Mouse (Mus musculus) left cerebral cortex, postnatal 14 days (tissue): Measurements from ENCODE around the gene Bud23. TPM values are rescaled to one million over a fixed set of nuclear protein-coding genes. Genes with fewer than 3 reads are reported as not detected.
"Not testable (repeated sequence)": the region's sequence is repeated elsewhere in the genome, so short reads cannot be mapped to it uniquely, and the experiment has no call there.

Experiments
- DNase-seq, 2 experiments: peaks; one replicate each; pipeline ENCODE4 v3.0.0; 2021 to 2022; ENCODE audit warnings: low spot score in 2 of 2, mixed read lengths in 1 of 2
- intact Hi-C: fragments of 180-260 bp; cut with DNase I; formaldehyde crosslinking; loops from one replicate; pipeline ENCODE4 v1.15.1; 2025
- long read RNA-seq, 2 experiments: library from polyadenylated mRNA; stranded (forward); transcript quantifications; one replicate each; pipeline ENCODE4 v2.0.0; 2021
- total RNA-seq, 2 experiments: library from RNA; stranded (reverse); gene quantifications; 2 replicates each; pipeline ENCODE4 v1.2.3; 2021

Bud23 gene
- 10 to 100 TPM; 34.0 to 55.7 TPM for total RNA-seq
- long read RNA-seq, experiment 1, partial matches to known transcripts = 39 of 45 reads
- long read RNA-seq, experiment 1, other reads (novel, unspliced or antisense) = 5 of 45 reads
- long read RNA-seq, experiment 2, partial matches to known transcripts = 39 of 49 reads
- long read RNA-seq, experiment 2, other reads (novel, unspliced or antisense) = 6 of 49 reads

DNA sequence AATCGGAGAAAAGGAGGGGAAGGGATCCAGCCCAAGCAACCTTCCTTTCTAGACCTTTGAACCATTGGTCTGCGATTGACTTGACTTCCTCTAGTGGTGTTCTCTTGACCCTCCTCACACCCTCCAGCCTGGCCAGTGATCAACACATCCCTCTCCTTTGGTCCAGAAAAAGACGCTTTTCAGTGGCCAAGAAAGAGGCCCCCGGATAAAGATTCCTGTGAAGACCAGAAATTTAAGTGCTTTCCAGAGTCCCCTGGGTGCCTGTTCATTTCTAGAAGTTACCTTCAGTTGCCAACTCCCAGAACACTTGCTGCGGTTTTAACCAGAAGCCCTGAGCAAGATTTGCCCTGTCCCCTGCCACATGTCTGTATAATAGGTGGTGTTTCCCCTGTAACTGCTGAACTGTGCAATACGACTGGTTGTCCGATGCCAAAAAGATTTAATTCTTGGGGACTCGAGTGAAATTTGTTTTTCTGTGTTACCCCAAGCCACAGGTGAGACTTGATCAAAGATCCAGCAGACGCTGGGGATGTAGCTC is at the start of gene Bud23:
Bud23 (minus strand) TSS at position 51 of the 538 bp plus-strand sequence.
- intact Hi-C loops = loop anchor here (5.0 kb wide), 1 partner anchor 43 kb away; the partner anchor contains the start of gene Stx1a
- not testable (repeated sequence) for DNase-seq

DNA sequence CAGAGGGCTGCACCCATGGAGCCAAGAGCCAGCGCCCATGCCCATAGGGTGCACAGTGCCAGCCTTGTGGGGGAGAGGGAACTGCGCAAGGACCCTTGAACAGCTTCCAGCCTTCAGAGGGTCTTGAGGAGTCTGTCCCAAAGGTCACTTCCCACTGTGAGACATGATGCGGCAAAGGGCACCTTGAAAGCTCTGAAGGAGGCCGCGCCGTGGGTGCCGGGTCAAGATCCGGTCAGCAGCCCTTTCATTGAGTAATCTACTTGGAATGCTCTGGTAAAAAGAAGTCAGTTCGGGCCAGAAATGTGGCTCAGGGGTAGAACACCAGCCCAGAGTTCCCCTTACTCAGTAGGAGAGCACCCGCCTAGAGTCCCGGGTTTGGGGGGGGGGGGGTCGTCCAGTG is 49.0 kb upstream of the Bud23 start:
- intact Hi-C loops = no loop called here
- no peak for DNase-seq

DNA sequence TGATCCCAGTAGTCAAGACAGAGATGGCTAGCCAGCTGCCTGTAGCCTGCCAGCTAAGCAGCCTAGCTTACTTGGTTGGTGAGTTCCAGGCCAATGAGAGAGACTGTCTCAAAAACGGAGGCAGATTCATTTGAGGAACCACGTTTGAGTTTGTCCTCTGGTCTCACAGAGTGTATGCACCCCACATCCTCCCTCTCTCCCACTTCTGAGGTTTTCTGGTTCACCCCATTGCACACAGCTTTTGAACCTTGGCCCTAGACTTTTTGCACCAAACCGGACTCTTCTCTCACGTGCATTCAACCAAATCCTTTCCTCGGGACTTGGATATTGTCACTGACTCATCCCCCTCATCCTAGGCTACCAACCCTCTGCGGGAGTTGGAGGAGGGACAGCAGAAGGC is 45.2 kb upstream of the Bud23 start:
- intact Hi-C loops = no loop called here
- DNase-seq = no peak

DNA sequence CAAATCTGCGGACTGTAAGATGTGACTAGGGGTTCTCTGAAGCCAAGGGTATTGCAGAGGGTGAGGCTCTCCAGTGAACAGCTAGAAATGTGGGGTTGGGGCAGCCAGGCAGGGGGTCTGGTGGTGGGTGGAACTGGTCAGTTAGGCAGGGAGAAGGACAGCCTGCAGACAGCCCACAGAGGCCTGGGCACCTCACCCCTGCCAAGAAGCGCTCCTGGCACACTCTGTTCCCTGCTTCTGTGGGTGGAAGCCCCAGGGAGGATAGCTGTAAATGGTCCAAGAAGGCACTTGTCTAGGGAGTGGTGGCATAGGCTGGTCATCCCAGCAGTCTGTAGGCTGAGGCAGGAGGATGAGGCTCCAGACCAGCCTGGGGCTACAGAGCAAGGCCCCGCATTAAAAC is 44.7 kb upstream of the Bud23 start:
- no peak for DNase-seq

DNA sequence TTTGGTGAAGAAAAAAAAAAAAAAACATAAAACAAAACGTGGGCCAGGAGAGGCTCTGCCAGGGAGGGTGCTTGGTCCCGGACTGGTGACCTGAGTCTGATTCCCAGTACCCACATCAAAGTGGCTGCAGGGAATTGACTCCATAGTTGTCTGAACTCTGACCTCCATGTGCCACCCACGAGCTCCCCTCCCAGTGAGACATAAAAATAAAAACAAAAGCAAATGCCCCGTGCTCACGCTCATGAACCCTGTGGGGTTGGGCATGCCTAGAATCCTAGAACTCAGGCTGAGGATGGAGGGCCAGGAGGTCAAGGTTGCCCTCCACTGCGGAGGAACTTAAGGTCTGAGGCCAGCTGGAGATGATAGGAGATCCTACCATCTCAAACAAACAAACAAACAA is 44.3 kb upstream of the Bud23 start:
- DNase-seq = no peak
- intact Hi-C loops = no loop called here

More for the DNA sequence above, 44.7 kb upstream of the Bud23 start:
- intact Hi-C loops = no loop called here

DNA sequence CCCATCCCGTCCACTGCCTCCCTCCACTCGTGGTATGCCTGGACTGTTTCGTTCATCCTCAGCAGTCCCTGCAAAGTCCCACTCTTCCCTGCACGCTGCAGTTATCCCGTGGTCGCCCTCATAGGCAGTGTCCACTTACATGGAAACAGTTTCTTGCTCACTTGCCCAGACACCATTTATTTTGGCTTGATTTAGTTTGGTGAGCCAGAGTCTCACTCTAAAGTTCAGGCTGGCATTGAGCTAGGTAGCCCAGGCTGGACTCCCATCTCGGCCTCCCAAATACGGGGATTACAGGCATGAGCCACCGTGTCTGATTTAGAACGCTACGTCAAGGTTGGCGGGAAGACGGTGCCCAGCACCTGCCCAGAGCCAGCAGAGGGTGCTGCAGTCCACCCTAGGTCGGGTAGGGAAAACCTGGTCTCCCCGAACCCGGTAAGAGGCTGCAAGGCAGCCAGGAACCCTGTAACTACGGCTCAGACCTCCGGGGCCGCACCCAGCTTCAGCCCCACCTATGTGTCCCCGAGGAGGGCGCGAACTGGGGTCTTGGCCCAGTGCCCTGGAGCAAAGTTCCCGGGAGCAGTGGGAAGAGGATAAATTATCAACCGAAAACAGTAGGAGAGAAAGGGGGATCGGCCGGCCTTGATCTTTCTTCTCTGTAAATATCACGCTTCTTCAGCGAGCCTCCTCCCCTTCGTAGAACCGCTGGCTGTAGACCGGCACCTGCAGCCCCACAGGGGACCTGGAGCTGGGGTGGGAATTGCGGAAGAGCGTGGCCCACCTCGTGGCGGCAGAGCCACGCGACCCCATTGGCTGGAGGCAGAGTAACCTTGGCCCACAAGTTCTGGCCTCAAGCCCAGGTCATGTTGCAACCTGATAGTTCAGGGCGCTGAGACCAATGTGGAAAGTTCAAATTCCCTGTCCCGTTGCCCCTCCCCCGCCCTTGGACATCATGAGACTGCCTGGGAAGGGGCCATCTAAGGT is 43.1 kb upstream of the Bud23 start:
- peak; percentile 12 to 15 for DNase-seq

DNA sequence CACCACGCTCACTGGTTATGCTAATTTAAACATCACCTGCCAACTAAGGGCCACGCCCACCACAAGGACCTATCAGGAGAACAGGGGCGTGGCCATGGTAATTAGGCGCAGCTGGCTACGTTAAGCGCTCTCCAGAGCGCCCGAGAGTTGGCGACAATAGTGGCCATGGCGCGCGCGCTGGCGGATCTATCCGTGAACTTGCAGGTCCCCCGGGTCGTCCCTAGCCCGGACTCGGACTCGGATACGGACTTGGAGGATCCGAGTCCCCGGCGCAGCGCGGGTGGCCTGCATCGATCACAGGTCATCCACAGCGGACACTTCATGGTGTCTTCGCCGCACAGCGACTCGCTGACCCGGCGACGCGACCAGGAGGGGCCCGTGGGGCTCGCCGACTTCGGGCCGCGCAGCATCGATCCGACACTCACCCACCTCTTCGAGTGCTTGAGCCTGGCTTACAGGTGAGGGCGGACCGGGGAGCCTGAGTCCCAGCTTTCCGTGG is 42.0 kb upstream of the Bud23 start:
- intact Hi-C loops = no loop called here
- peak; percentile 63 to 87 for DNase-seq

More for the DNA sequence above, 43.1 kb upstream of the Bud23 start:
- intact Hi-C loops = no loop called here

DNA sequence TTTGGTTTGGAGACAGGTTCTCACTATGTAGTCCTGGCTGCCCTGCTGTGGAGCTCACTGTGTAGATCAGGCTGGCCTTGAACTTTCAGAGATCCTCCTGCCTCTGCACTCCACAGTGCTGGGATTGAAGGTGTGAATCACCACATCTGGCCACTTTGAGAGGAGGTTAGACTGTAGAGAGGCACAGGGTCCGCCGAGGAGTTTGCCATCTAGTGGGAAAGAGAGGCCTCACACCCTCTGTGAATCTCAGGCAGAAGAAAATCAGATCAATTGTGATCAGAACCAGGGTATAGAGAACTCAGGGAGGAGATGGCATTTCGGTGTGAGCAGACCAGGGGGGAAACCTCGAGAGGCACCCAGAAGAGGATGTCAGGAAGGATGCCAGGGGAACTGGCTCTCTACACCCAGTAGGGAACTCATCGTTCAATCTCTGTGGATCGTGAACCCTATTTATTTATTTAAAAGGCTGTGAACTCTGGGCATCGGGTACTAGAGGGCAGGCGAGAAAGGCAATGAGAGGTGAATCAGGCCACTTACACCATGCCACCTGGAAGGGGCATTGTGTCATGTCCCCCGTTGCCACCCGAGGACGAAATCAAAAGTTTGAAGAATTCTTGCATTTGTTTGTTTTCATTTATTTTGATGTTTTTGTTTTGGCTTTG is 39.4 kb upstream of the Bud23 start:
- intact Hi-C loops = no loop called here
- peak in 1 of 2 experiments; percentile 10 for DNase-seq

DNA sequence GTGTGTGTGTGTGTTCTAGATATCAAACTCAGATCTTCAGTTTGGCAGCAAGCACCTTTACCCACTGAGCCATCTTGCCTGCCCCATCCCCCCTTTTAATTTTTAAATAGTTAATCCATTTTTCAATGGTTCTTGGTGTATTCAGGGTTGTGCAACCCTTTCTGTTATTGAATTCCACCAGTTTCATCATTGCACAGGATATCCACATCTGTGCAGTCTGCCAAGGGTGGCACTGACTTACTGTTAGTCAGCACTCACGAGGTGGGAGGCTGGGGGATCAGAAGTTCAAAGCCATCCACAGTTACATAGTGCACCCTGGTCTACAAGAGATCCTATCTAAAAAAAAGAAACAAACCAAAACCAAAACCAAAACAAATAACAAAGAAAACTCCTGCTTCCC is 36.2 kb upstream of the Bud23 start:
- intact Hi-C loops = no loop called here
- no peak for DNase-seq

DNA sequence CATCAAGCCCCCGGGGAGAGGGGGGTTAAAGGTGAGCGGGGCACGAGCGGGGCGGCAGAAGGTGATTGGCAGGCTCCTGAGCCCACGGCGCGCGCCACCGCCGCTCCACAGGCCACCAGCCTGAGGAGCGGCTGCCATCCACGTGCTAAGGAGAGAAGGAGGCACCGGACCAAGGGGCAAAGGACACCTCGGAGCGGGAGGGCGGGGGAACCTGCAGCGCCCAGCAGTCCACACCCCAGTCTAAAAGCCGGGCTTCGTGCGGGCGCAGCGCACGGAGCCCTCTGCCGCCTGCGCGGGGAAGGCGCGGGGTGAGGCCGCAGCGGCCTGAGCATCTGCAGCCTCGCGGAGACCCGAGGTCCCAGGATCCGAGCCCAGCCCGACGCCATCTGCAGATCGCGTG is 24.9 kb upstream of the Bud23 start, which contains the start of gene Mlxipl:
Mlxipl (plus strand) TSS at position 238 of the 400 bp plus-strand sequence.
- intact Hi-C loops = no loop called here
- no peak for DNase-seq

DNA sequence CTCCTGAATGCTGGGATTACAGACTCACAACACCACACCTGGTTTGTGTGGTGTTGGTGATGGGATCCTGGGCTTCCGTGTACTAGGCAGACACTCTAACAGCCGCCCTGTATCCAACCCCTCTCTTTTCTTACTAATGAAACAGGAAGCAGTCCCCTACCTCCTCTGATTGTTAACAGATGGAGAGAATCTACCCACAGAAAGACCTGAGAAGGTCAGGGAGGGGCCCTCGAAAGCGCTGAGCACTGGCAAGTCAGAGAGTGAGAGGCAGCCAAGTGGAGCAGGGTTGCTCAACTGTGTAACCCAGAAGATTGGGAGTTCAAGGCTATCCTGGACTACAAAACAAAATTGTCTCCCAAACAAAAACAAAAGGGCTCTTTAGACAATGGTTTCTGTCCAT is 22.1 kb upstream of the Bud23 start:
- intact Hi-C loops = no loop called here
- DNase-seq = no peak

DNA sequence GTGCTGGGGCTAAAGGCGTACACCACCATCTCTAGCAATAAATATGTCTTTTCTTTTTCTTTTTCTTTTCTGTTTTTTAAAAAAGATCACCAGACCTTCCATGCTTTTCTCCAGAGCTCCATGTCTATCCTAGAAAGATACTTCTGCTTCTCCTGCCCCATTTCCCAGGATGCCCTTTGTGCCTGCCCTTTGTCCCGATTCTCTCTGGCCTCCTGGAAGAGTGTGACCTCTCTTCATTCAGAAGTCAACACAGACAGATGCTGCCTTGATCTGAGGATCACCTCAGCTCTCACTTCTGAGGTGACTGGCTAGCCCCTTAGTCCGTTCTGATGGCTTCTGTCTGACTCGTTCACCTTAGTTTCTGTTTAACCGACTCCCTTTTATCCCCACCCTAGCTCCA is 15.8 kb upstream of the Bud23 start:
- intact Hi-C loops = no loop called here
- no peak for DNase-seq

DNA sequence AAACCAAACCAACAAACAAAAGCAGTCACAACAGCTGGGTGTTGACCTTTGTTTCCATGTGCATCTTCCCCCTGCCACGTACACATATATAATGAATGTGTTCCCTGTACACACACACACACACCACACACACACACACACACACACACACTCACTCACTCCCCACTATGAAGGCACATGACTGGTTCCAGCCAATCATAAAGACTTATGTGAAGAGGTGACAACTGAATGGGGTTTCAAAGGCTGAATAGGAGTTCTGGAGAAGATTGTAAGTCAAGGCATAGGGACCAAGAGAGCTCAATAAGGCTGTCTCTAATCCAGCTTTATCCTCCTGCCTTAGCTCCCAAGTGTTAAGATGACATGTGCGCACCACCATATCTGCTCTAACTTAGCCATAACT is 14.8 kb upstream of the Bud23 start:
- intact Hi-C loops = no loop called here
- no peak for DNase-seq

DNA sequence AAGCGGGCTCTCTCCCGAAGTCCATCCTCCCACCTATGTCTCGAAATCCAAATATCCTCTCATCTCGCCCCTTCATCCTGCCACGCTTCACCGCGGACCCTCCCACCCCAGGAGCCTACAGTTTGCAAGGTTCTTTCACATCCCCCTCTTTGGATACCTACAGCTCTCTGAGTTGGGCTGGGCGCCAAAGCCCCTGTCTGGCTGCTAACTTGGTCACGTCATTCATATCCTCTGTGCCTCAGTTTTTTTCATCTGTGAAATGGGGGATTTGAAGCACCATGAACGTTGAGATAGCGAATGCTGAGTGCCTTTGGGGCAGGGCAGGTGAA is 13.7 kb upstream of the Bud23 start:
- peak in 1 of 2 experiments; percentile 49 for DNase-seq
- intact Hi-C loops = no loop called here

DNA sequence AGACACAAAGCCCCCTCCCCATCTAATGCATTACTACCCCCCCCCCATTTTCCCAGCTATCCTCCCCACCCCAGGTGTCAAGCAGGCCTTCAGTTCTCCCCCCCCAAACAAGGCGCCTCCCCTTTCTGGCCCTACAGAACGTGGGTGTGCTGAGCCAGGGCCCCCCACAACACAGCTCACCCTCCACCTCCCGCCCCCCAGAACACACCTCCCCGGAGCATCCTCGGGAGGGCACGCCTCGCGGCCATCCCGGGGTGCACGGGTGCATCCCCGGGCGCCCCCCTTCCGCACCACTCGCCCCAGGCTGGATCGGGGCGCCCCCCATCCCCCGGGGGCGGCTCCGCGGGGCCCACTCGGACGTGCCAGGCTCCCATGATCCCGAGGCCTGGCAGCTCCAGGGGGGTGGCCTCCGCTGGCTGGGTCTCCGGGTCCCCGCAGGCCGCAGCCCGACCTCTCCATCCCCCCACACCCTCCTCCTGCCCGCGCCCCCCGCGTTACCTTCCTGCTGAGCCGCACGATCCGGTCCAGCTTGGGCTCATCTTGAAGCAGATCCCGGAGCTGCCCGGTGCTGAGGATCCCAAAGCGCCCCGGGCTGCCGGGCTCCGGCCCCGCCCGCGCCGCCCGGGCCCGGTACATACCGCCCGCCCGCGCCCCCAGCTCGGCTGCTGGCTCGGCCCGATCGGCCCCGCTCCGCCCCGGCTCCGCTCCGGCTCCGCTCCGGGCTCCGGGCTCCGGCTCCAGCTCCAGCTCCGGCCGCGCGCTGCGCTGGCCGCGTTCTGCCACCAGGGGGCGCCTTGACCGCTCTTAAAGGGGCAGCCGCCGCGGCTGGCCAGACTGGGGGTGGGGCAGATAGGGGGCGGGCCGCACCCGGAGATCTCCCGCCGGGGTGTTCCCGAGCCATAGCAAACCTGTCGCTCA is 13.1 kb upstream of the Bud23 start, which contains the start of gene Vps37d:
Vps37d (minus strand) TSS at position 703 of the 918 bp plus-strand sequence.
- intact Hi-C loops = loop anchor here (2.0 kb wide), 1 partner anchor 61 kb away; no protein-coding TSS in a partner anchor

DNA sequence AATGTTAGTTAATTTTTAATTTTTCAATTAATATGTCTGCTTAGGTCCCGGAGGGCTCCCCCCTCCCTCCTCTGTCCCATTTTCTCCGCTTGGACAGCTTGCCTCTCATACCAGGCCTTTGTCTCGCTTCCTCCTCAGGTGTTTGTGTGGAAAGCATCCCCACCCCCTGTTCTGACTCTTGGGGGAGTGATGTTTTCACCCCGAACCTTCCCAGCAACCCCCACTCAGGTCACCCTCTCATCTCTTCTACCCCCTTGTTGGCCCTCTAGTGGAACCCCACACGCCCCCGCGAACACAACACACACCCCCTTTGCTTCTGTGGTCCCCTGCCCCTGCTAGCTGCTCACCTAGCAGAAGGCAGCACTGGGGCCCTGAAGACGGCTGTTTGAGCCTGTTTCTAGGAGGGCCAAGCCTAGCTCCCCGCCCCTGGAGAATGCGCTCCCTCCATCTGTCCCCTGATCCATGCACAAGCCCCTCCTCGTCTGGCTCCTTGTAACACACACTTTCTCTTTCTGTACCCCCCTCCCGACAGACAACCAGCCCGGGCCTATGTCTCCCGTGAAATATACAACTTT is 12.3 kb upstream of the Bud23 start:
- intact Hi-C loops = loop anchor here (2.0 kb wide), 1 partner anchor 60 kb away; no protein-coding TSS in a partner anchor

More for the DNA sequence above, 13.1 kb upstream of the Bud23 start, which contains the start of gene Vps37d:
- DNase-seq = peak; percentile 88 to 96

DNA sequence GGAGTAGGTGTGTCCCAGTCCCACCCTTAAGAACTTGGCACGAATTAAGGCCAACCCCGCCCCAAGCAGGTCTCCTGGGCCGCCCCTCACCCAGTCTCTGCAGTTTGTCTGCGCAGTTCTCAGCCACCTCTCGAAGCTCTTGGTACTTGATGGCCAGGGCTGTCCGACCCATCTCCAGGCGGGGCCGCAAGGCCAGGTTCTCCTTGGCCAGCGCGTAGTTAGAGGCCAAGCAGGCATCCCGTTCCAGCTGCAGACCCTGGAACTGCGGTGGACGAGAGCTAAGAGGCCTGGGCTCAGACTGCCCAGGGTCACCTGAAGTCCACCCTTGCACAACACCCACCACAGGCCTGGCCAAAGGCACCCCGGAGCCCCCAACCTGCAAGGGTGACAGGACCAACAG is 11.6 kb upstream of the Bud23 start:
- intact Hi-C loops = loop anchor here (2.0 kb wide), 1 partner anchor 60 kb away; no protein-coding TSS in a partner anchor
- DNase-seq = no peak

More for the DNA sequence above, 12.3 kb upstream of the Bud23 start:
- DNase-seq = peak; percentile 46 to 51

DNA sequence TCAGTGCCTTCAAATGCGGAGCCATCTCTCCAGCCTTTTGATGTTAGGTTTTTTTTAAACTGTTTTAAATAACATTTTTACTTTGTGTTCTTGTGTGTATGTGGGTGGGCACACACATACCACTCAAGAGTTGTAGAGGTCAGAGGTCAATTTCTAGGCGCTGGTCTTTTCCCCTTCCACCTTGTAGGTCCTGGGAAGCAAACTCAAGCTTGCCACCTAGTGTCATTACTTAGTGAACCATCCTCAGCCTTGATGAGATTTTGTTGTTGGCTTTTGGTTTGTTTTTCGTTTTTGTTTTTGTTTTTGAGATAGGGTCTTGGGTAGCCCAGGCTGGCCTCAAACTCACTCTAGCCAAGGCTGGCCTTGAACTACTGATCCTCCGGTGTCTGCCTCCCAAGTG is 10.9 kb upstream of the Bud23 start:
- intact Hi-C loops = loop anchor here (2.0 kb wide), 1 partner anchor 59 kb away; no protein-coding TSS in a partner anchor
- DNase-seq = no peak
